Mouse (Mus musculus): ENCODE measurements around the gene Ngdn. TPM values are rescaled to one million over a fixed set of nuclear protein-coding genes. Genes with fewer than 3 reads are reported as not detected.
"Not testable (repeated sequence)": the region's sequence is repeated elsewhere in the genome, so short reads cannot be mapped to it uniquely, and the experiment has no call there.

The Ngdn gene
- total RNA-seq, 2 experiments from 2014 or later, result 26.3 to 29.0 TPM

DNA sequence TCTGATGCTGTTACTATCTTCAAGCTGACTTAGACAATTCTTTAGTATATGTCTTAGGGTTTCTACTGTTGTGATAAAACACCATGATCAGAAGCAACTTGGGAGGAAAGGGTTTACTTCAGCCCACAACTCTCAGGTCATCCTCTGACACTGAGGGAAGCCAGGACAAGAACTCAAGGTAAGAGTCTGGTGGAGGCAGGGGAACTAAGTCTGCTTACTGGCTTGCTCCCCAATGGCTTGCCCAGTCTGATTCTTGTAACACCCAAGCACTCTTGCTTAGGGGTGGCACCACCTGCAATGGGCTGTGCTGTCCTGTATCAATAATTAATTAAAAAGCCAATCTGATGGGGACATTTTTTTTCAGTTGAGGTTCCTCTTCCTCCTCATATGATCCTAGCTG, 16.6 kb upstream of the Ngdn start:
- no peak for DNase-seq
- intact Hi-C loops (cut with DNase I), result no loop called here

GRCm38 (mm10) chr14:54999868-55000267, 15.4 kb upstream of the Ngdn start:
- not testable (repeated sequence) for DNase-seq
- intact Hi-C loops (cut with DNase I), result loop anchor here (10.0 kb wide), 1 partner anchor 295 kb away; no protein-coding TSS in a partner anchor

- no peak for DNase-seq
- intact Hi-C loops (cut with DNase I), result loop anchor here (10.0 kb wide), 1 partner anchor 296 kb away; no protein-coding TSS in a partner anchor
Measured at GRCm38 (mm10) chr14:55000814-55001213, 14.4 kb upstream of the Ngdn start.

- intact Hi-C loops (cut with DNase I), result loop anchor here (10.0 kb wide), 1 partner anchor 297 kb away; no protein-coding TSS in a partner anchor
- DNase-seq, result no peak
Measured at GRCm38 (mm10) chr14:55001446-55001845, 13.8 kb upstream of the Ngdn start.

DNA sequence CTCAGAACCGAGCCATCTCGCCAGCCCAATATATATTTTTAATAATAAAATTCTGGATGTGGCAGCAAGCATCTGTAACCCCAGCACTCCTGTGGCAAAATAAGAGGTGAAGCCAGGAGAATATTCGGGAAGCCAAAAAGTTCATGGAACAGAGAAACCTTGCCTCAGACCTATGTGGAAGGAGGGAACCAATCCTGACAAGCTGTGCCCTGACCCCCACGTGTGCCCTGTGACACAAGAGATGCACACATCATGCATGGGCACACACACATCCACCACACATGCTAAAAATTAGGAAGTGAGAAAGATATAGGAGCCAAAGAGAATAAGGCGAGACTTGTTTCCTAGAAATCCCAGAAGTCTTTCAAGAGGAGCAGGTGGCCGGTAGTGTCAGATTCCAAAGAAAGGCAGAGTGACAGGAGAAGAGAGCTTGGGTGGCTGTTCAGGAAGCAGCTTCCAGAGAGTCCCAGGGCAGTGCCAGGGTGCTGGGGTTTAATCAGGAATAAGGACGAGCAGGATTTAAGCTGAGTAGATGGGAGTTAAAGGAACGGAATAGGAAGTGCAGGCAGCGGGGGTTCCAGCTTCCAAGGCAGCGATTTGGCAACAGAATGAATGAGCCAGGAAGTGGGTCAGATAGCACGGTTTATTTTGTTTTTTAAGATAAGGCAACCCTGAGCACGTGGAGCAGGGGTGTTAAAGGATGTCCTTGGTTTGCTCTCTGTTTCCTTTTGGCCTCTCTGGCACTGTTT, 13.1 kb upstream of the Ngdn start:
- intact Hi-C loops (cut with DNase I), result loop anchor here (10.0 kb wide), 1 partner anchor 297 kb away; no protein-coding TSS in a partner anchor
- DNase-seq, result no peak

GRCm38 (mm10) chr14:55002687-55003120, 12.6 kb upstream of the Ngdn start:
- intact Hi-C loops (cut with DNase I), result loop anchor here (10.0 kb wide), 1 partner anchor 298 kb away; no protein-coding TSS in a partner anchor

DNA sequence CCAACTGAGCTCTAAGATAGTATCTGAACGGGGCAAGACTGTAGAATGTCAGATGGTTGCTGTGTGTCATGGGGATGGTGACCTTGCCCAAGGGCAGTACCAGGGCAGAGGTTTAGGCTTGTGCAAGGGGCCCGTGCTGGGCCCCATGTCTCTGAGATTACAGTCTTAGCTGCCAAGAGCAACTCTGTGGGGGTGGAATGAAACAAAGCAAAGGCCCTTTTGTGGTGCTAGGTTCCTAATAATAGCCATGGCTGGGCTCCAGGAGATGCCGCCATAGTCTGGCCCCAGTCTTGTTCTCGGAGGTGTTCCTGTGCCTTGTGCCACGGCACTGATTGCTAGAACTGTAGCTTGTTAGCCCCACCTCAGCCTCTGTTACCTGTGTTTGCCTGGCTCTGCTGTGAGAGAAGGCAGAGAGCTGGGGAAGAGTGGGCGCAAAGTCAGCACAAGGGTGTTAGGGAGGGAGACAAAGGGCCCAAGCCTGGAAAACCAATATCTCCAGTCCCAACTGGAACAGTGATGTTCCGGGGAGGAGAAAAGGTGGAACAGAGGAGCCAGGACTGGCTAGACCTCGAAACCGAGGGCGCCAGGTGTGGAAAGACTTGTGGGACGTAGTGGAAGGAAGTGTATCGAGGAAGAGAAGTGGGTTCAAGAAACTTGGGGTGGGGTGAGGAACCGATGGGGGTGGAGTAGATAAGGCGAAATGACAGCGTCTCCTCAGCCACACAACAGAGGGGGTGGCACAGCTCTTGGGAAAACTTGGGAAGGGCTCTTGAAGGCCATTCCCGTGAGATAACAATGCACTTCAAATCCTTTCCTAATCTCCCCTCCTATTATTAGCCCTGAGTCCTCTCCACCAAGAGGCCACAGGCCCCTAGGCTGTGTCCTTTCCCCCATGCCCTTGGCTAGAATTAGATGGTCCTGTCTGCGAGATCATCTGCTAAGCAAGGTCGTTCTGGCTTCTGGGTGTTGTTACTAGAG, 11.1 kb upstream of the Ngdn start:
- intact Hi-C loops (cut with DNase I), result loop anchor here (10.0 kb wide), 1 partner anchor 299 kb away; no protein-coding TSS in a partner anchor
- DNase-seq, result no peak

More at GRCm38 (mm10) chr14:55002687-55003120, 12.6 kb upstream of the Ngdn start:
- no peak for DNase-seq

DNA sequence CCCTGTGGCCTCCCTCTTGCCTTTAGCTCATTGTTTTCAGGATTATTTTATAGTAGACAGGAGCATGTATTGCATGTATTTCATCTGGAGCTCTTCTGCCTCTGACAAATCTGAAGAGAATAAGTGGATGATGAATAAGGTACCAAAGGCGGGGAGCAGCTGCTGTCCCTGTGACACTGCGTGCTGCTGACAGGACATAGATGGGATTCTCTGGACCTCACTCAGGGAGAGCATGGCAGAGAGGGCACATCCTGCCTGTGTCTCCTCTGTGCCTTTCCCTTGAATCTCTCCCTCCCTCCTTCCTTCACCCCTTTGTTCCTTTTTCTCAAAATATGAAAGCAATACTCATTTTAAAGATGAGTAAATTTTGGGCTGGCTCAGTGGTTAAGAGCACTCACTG, 9.7 kb upstream of the Ngdn start:
- DNase-seq, result no peak
- intact Hi-C loops (cut with DNase I), result loop anchor here (10.0 kb wide), 1 partner anchor 301 kb away; no protein-coding TSS in a partner anchor

GRCm38 (mm10) chr14:55005967-55006366, 9.3 kb upstream of the Ngdn start:
- intact Hi-C loops (cut with DNase I), result loop anchor here (10.0 kb wide), 1 partner anchor 301 kb away; no protein-coding TSS in a partner anchor
- DNase-seq, result no peak

- no peak for DNase-seq
- intact Hi-C loops (cut with DNase I), result loop anchor here (10.0 kb wide), 1 partner anchor 302 kb away; no protein-coding TSS in a partner anchor
Measured at GRCm38 (mm10) chr14:55006541-55006940, 8.7 kb upstream of the Ngdn start.

DNA sequence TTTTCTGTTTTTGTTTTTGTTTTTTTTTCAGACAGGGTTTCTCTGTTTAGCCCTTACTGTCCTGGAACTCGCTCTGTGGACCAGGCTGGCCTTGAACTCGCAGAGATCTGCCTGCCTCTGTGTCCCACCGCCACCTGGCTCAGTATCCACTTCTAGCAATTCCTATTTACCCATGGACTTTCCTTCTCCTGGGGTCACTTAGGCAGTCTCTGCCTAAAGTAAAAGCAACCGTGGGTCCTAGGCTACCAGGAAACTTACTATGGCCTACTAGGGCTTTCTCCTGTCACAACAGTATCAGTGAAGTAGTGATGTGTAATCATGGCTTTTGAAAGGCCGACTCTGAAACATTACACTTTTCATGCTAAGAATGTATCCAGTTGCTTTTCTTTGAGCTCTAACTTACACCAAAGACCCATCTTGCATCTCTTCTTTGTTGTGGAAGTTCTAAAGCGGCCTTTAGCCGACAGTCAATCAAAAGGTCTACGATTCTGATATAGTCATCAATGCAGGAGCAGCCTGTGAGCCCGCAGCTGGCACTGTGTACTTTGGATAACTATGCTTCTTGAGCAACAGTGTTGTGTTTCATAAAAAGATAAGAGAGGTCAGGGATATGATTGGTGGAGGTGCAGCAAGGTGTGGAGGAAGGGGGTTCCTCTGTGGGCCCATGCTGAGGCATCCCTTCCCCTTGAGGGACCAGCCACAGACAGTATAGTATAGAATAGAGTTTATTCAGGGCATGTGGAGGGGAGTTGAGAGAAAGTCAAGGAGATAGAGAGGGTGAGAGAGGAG, 7.9 kb upstream of the Ngdn start:
- intact Hi-C loops (cut with DNase I), result loop anchor here (10.0 kb wide), 1 partner anchor 303 kb away; no protein-coding TSS in a partner anchor
- no peak for DNase-seq

- DNase-seq, result no peak
- intact Hi-C loops (cut with DNase I), result loop anchor here (10.0 kb wide), 1 partner anchor 304 kb away; no protein-coding TSS in a partner anchor
Measured at GRCm38 (mm10) chr14:55008417-55008816, 6.8 kb upstream of the Ngdn start.

DNA sequence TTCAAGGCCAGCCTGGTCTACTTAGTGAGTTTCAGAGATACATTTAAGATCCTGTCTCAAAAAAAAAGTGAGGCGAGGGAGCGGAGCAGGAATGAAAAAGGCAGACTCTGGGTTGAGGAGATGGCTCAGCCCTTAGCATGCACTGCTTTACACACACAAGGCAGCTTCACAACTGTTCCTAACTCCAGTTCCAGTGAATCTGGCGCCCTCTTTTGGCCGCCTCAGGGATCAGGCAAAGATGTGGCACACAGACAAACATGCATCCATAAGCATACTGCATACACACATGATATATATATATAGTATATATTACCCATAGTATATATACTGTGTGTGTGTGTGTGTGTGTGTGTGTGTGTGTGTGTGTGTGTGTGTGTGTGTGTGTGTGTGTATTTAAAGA, 4.1 kb upstream of the Ngdn start:
- intact Hi-C loops (cut with DNase I), result no loop called here
- DNase-seq, result peak; percentile 29

DNA sequence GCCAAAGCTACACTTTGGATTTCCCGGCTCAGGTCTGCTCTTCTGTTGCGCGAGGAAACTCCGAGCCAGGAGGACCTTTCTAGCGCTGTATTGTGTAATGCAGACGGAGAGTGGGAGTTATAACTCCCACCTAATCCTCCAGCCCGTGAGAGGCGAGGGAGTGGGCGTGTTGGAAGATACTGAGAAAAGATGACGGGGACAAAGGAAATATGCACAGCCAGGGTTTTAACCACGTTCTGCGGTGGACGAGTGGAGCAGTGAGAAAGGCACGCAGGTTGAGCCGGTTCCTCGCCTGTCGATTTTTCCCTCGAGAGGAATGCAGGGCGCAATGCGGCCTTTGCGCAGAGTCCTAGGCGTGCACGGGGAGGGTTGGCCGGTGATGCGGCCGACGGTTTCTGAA, 663 bp upstream of the Ngdn start:
- no peak for DNase-seq
- intact Hi-C loops (cut with DNase I), result loop anchor here (2.0 kb wide), 1 partner anchor 116 kb away; no protein-coding TSS in a partner anchor

GRCm38 (mm10) chr14:55015767-55016111, 485 bp downstream of the Ngdn start:
- intact Hi-C loops (cut with DNase I), result loop anchor here (2.0 kb wide), 1 partner anchor 117 kb away; no protein-coding TSS in a partner anchor
- DNase-seq, result peak; percentile 30

DNA sequence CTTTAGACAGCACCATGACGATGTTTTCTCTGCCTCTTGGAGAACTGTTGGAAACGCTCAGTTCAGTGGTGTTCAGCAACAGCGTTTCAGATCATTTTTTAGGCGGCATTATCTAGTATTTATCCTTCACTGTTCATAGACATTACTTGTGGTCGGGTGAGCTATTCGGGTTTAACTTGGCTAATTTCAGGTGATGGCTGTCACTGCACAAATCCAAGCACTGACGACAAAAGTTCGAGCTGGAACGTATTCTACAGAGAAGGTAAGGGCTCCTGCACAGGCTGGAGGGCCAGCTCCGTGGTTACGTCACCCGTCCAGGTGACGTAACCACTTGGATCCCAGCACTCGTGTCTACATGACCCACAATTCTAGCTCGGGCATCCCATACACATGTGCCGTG, 1.6 kb downstream of the Ngdn start:
- intact Hi-C loops (cut with DNase I), result no loop called here

DNA sequence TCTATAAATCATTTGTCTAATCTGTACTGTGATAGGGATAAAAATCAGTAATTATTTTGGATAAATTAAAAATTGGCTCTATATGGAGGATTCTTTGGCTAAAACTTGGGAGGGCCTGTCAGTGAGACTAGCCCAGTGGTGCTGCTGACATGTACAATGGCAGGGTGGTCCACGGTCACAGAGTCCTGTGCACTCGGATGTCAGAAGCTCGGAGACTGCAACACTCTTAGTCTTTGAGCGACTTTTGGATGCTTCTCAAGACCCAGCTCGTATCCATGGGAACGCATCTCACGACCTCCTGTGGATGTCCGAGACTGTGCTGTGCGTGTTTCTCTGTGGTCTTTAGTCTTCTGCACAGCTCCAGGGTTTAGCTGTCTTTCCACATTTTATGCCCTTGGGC, 5.1 kb downstream of the Ngdn start:
- DNase-seq, result no peak
- intact Hi-C loops (cut with DNase I), result no loop called here

More for the DNA sequence above, 1.6 kb downstream of the Ngdn start:
- DNase-seq, result no peak

DNA sequence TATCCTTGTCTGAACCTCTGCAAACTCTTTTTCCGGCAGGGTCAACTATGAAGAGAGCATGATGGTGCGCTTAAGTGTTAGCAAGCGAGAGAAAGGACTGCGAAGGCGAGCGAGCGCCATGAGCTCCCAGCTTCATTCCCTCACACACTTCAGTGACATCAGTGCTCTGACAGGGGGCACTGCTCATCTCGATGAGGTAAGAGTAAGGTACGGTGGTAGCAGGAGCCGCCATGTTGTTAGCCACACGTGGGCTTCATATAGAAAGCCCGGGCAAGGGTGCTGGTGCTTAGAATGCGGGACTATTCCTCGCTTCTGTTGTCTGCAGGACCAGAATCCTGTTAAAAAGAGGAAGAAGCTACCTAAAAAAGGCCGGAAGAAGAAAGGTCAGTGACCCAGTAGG, 7.8 kb downstream of the Ngdn start:
- no peak for DNase-seq
- intact Hi-C loops (cut with DNase I), result no loop called here

- DNase-seq, result peak; percentile 75
- intact Hi-C loops (cut with DNase I), result loop anchor here (2.0 kb wide), 1 partner anchor 77 kb away; no protein-coding TSS in a partner anchor
Measured at GRCm38 (mm10) chr14:55024236-55024635, 9.0 kb downstream of the Ngdn start.

GRCm38 (mm10) chr14:55025527-55025926, 10.3 kb downstream of the Ngdn start:
- no peak for DNase-seq
- intact Hi-C loops (cut with DNase I), result loop anchor here (2.0 to 5.0 kb wide), 2 partner anchors 52 to 75 kb away; no protein-coding TSS in a partner anchor

All from left cerebral cortex, postnatal 4 days (tissue).